Comparison of ENCODE assay signal across 1 mouse cellular context in the genomic region with DNA sequence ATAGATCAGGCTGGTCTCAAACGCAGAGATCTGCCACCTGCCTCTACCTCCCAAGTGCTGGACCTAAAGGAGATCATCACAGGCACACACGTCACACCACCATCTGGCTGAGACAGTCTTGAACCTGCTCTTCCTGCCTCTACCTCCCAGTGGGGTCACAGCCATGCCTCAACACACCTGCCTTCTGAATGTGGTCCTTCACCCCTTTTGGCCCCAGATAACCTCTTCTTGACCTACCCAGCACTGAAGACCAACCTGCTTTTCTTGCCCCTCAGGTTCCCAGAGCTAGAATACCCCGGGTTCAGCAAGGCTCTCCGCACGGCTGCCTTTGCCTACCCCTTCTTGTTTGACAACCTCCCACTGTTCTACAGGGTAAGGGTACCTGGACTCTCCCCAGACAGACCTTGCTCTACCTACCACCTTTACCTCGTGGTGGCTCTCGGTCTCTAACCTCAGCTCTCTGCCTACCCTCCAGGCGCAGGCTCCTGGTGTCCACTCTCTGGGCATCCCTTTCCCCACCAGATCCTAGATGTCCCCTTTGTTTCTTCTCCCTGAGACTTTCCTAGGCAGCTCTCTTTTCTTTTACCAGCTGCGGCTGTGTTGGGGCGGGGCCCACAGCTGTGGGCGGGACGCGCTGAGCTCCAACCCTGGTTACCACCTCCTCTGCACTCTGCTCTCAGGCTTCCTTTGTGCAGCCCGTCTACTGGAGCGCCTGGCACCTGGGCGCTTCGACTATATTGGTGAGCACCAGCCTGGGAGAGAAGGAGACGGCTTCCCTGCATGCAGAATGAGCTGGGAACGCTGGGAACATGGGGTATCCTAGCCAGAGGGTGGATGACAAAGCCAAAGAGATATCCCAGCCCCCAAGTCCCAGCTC.
TF ChIP-seq lines count a peak whose summit lies in the region.

No protein-coding gene starts in this region.

TF ChIP-seq in MEL, 35 proteins besides CTCF, POLR2A, EP300 and RAD21:
- peak; percentile 70; the same call in 1 of the 2 replicates for TF ChIP-seq ZMIZ1 (IDR thresholded peaks at IDR 0.05; ENCODE audit: low read depth, low read length)
- peak; percentile 83 for TF ChIP-seq TBP (IDR thresholded peaks at IDR 0.05; ENCODE audit: low read depth, low read length)
